Mouse (Mus musculus) cerebellum, adult 18-20 months (tissue): ENCODE measurements around the gene Rreb1.
A peak's percentile ranks its signal among the peaks of the same experiment; 100 is the strongest.

Experiments used
- DNase-seq, 2 experiments: peaks; one replicate each; pipeline ENCODE4 v3.0.0; 2021

Gene Rreb1

DNA sequence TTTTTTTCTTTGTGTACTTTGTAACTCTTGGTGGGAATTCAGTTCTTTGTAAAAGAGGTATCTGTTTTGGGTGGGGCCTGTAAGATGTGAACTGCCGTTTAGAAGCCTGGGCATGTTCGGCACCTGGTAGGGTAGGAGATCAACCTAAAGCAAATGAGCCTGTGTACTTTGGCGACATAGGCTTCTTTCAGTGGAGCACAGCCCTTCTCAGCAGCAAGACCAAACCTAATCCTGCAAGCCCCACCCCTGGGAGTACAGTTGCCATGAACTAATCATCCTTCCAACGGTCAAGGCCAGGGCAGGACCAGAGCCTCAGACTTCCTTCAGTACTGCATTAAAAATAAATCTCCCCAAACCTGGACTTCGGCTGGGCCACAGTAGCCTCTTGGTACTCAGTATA lies 101.4 kb downstream of the Rreb1 start:
- DNase-seq = no peak

DNA sequence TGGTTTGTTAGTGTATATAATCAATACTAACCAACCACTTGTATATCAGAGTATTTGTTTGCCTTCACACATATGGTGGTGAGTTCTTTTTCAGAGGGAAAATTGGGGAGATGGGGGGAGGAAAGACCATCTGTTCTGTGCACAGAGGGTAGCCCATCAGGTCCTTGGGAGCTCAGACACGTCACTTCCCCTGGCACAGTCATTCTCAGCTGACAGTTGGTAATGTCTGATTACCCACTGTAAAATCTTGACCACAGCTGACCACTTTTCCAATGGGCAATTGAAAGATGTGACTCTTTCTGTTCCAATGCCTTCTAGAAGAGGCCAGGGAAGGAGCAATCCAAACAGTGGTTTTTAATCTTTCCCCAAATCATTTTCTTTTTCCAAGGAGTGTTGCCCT lies 101.8 kb downstream of the Rreb1 start:
- DNase-seq = no peak

DNA sequence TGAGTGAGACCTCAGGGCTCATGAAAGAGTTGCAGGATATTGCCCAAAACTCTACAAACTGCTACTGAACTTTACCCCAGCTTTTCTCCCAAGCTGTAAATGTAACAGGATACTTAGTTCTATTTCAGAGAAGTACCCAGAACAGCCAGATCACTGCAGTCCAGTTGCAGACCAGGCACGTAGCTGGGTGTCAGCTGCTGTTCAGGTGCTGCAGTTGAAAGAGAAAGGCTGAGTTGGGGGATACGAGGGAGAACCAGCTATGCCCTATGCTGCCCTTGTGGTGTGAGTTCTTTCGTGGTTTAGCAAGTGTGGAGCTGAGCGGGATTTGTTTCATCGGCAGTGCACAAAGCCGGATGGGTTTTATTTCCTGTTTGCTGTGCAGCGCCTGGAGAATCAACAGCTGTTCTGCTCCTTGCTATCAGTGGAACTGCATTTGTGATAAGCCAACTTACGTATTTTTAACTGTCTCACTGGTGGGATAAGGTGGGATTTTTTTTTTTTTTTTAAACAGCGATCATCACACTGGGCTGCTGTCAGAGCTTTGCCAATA lies 102.5 kb downstream of the Rreb1 start:
- DNase-seq = no peak

DNA sequence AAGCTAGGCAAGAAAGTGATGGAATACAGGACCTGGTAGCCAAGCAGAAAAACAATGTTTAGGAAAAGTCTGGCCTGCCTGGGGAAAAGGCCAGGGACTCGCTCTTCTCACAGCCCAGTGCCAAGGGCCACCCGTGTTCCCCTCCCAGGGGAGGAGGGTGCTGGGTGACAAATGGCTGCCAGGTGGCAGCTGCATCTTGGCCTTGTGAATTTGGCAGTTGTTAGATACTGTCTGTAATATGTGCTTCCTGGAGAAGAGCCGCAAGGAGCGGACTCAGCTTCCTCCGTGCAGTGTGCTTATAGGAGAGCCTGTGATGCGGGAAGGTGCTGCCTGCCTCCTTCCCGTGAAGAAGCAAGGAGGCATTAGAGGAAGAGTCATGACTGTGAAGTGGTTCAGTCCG lies 104.3 kb downstream of the Rreb1 start:
- DNase-seq = no peak

DNA sequence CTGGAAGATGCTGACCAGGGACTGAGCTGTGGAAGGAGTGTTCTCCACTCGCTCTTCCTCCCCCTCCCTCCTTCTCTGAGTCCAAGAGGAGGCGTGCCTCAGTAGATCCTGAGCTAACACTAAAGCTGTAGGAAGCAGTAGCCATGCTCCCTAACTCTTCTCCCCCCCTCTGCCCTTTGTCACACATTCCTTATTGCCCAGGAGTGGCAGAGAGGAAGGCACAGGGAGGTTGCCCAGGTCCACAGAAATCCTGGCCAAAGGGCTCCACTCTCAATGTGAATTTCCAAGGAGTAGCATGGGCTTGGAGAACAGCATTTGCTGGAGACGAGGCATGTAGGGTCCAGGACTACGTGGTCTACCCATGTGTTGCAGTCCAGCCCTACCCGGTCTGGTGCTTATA lies 104.8 kb downstream of the Rreb1 start:
- DNase-seq = no peak

DNA sequence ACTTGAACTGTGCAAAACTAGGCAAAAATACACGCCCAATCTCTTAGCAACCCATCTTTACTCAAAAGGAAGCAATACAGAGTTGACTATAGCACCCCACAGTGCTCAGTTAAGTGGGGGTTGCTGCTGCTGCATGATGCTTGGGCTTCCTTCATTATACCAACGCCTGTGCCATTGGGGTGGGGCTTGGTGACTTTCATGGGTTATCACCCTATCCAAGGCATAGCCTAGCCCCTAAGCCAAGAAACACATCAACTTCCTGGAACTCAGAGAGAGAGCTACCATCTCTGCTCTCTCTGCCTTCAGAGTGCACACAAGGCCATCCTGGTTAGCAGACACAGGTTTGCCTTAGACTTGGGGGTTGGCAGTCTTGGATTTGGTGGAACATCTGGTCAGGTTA lies 107.2 kb downstream of the Rreb1 start:
- DNase-seq = no peak

DNA sequence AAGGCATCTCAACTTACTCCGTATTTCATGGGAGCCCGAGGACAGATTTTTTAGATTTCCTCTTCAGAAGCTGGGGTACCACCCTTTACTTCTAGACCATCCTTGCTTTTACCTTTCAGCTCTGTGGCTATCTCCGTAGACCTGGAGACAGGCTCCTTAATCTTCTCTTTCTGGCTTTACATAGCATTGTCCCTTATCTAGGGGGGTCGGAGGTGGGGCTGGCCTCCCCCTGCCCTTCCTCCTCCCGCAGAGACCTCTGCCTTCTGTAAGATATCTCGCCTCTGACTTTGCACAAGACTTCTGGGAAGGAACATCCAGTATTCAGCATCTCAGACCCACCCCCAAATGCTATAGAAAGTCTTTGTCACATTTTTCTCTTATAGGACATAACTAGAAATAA lies 107.8 kb downstream of the Rreb1 start:
- no peak for DNase-seq

DNA sequence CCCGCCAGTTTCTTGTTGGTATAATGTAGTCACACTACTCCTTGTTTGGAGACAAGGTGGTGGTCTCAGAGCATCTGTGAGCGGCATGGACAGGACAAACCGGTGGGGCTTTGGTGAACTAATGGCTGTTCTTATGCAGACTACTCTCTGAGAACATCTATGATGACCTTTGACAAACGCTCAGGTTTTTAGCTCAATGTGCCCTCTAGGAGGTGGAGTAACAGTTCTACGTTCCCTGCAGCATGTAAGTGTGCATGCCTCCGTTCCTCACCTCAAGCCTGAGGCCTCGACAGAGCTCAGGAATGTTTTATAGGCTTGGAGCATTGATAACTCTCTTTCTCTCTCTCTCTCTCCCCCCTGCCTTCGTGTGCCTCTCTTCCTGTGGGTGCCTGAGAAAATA lies 116.6 kb downstream of the Rreb1 start:
- DNase-seq = no peak

DNA sequence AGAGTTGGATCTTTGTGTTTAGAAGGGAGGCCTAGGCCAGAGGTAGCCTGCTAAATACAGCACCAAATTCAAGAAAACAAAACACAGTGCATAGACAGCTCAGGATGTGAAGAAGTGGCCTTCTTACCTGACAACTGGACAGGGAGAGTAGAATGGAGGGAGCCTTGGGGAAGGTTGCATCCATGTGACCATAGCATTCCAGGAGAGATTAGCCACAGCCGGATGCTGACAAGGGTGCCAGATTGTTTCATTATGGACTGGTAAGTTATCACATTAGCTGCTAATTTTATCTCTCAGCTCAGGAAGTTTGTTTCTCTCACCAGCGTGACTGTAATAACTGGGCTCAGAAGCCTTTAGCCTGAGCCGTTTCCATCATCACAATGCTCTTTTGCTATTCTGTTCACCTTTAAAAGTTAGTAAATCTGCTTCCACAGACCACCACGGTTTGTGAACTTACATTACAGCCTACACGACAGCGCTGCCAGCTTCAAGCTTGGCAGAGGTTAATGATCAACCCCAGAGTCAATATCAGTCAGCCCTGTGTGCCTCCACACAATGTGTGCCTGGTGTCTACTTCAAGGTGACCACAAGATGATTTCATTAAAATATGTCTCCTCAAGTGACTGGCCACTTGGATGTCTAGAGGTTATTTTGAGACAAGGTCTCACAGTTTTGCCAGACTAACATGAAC lies 117.5 kb downstream of the Rreb1 start:
- no peak for DNase-seq

DNA sequence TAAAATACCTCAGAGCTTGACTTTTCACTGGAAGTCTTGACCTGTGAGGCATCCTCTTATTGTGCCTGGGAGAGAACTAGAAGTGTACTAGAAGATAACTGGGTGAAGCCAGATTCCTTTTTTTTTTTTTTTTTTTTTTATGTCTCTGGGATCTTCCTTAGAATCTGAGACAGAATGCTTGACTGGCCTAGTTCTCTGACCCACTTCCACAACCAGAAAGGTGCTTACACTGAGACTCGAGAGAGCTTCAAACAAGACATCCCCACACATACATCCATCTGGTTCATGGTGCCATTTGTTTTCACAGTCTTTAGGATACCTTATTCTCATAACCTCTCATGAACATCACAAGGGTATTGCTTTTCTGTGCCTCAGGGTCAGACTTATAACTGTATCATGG lies 118.2 kb downstream of the Rreb1 start:
- no peak for DNase-seq

DNA sequence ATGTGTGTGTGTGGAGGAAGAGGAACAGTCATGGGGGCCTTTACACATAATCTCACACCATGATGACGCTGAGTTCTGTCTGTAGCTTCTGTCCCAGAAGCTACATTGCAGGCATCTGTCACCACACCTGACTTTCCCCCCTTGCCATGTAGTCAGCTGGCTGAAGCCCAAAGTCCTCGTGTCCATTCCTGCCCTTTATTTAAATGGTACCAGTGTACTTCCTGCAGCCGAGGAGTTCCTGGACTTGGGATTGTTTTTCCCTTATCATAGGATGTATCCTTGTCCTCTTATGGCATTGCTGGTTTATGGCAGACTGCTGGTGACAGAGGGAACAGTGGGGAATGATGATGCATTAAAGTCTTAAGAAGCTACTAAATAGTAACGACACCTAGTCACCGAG lies 120.6 kb downstream of the Rreb1 start:
- no peak for DNase-seq

DNA sequence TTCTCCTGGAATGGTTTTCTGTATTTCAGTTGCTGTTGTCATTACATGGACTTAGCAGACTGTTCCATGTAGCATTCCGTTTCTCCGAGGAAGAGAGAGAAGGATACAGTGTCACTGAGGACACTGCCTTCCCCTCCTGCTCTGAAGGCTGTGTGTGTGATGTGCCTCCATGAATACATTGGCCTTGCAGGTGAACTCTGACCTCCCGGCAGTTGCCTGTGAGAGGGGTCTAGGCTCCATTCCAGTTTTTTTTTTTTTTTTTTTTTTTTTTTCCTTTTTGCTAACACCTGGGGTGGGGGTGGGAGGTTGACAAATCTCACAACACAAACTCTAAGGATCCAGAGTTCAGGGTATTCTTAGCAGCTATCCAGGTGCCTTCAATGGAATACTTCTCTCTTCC lies 124.8 kb downstream of the Rreb1 start:
- no peak for DNase-seq

DNA sequence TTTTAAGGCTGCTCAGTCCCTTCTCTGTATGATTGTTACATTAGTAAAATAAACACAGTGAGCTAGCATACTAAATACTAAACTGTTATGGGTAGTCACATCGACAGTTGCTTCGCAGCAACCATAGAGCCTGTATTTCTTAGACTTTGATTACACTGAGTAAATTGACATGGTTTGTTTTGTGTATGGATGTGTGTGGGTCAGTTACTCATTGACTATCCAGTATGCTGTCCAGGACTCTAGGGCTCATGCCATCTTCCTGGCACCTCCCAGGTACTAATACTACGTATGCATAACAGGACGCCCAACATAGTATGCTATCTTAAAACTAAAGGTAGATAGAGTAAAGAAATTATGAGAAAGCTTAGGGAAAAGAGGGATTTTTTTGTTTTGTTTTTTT lies 125.3 kb downstream of the Rreb1 start:
- DNase-seq = no peak

DNA sequence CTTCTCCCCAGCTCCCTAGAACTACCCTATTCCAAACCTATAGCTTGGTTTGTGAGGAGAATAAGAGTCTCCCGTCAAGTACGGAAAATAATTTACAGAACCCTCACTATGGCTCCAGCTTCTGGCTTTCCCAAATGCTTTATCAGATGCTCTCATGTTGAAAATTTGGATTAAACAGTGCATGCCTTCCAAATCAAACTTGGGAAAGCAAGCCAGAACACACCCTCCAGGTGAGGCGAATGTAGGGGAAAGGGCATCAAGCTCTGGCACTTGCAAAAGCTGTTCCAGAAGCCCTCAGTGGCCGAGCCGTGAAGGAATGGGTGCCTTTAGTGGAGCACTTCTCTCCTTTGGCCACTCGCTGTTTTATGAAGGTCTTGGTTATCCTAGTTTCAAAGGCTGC lies 126.2 kb downstream of the Rreb1 start:
- DNase-seq = no peak

DNA sequence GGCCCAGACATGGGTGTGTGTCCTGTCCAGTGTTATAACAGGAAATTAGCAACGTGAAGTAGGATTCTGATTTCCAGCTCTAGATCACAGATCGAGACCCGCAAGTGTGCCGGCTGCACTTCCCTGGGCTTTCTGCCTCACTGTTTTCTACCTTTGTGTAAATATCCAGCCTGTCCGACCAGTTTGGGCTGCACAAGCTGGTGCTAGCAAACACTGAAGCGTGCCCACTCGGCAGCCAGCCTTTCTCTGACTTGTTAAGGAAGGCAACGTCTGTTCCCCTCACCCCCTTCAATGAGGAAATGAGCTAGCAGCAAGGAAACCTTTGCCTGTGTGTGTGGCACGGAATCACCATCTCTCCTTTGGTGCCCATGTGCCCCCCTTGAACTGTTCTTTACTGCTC lies 129.9 kb downstream of the Rreb1 start:
- no peak for DNase-seq

DNA sequence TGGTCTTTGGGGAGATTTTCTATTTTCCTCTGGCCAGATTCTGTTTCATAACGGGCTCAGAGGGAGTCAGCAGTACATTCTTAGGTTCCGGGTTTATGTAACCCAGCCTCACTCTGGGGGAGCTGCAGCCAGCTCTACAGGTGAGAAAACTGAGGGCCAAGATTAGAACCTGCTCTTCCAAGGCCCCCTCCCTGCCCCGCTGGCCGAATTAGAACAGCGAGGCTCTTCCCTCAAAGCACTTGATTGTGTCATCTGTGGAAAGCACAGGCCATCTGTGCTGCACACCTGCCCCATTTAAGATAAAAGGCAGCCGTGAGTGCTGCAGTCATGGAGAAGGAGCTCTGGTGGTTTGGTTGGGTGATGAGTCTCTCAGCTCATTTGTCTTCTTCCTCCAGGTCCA lies 130.3 kb downstream of the Rreb1 start:
- peak; percentile 51 to 54 for DNase-seq

DNA sequence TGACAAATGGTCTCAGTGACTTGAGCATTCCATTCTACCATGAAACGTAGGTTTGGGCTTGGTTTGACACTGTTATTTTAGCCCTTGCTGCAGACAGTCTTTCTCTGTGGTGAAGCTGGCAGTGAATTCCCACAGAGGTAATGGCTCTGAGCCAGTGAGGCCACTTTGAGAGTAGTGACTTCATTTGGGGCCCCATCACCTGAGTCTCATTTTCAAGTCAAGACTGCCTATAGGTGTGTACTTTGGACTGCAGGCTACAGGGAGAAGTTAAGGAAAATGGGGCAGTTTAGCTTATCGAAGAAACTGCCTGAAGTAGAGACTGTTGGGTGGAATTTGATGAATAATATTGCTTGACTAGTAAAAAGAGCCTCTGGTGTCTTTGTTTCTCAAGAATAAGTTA lies 131.0 kb downstream of the Rreb1 start:
- no peak for DNase-seq

DNA sequence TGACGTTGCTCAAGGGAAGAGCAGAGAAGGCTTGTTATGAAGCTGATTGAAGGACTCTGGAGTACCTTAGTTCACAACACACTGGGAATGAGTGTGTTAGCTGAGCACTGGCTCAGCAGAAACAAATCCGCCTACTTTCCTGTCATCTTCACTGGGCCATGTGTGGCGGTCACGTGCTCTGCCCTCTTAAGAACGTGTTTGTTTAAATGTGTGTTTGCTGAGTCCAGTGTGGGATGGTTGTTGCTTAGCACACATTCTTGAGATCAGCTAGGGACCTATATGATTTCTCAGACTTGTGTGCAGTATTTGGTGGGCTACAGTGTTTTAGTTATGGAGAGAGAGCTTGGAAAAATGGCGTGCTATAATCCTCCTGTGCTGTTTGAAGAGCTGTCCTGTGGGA lies 133.8 kb downstream of the Rreb1 start:
- no peak for DNase-seq

DNA sequence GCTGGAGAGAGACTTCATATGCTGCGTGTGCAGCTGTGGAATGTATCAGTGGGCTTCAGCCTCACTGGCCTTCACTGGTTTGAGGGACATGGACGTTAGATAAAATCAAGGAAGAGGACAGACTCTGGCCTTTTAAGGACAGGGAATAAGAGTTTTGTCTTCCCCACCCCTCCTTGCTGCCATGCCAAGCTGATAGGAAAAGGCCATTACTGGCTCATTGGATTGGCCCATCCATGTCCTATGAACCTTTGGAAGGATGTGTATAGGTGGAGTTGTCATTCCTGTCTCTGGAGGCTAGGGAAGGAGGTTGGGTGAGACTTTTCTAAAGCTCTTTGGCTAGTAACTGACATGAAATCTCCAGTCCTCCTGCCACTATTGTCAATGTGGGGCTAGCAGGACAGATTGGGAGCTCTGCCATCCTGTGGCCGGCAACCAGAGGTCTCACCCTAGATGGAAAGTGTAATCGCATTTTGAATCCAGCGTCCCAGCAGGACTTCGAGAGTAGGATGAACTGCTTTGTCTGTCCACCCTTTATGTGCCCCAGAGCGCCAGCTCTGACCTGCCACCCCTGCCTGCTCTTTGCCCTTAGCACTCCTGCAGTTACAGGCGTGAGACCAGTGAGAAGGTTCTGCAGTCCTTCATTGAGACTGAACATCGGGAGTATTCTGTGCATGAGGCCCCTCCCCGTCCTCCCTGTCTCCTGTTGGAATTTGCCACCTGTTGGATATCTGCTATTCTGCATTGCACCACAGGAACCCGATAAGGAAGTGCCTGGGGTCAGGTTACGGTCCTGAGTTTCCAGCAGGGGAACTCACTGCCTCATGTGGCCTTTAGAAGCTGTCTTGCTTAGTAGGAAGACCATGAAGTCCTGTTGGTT lies 134.6 kb downstream of the Rreb1 start:
- DNase-seq = no peak

DNA sequence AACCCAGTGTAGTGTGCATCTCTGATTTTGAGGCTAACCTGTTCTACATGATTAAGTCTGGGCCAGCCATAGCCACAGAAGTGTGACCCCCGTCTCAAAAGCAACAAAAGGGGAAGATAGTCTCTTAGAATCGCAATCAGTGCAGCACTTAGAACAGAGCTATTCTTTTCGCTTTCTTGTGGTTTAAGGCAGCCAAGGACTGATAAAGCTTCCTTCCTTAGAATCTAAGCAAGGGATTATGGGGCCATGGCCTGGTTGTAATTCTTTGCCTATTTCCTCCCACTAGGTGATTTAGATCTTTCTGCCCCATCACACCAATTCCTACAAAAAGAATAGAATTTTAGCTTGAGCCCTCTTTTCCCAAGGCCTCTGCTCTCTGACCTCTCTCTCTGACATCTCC lies 135.8 kb downstream of the Rreb1 start:
- DNase-seq = no peak

DNA sequence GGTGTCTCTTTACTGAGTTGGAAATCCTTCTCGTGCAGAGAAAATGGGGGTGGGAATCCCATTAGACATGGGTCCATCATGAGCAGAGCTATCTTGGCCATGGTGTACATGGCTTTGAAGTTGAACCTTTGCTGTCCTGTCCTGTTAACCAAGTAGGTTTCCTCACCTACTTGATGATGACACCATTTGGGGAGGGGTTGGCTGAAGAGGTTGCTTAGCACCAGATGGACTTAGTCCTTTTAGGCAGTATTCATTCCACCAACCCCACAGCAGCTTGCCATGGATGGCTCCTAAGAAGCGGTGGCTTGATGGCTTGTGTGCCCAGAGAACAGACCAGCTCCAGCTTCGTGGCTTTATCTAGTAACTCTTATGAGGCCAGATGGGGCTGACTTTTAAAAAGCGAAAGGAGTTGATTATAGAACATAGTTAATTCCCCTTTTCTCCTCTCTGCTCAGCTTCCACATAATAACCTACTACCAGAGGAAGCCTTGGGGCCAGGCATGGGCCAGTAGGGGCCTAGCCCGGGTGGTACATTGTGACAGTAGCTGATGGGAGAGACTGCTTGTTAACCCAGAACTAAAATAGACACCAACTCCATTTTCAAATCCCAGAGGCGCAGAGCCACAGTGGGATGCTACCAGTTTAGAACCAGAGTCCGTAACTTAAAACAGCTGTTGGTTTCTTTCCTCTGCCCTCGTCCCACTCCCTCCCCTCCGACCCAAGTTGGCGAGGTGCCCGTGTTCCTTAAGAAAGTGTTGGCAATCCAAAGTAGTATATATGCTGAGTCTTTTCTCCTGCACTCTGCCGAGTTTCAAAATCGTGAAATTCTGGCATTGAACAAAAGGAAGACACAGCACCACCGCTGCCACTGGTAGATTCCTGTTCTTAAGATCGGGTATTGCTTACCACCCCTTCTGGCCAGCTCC lies 140.4 kb downstream of the Rreb1 start:
- DNase-seq = no peak

DNA sequence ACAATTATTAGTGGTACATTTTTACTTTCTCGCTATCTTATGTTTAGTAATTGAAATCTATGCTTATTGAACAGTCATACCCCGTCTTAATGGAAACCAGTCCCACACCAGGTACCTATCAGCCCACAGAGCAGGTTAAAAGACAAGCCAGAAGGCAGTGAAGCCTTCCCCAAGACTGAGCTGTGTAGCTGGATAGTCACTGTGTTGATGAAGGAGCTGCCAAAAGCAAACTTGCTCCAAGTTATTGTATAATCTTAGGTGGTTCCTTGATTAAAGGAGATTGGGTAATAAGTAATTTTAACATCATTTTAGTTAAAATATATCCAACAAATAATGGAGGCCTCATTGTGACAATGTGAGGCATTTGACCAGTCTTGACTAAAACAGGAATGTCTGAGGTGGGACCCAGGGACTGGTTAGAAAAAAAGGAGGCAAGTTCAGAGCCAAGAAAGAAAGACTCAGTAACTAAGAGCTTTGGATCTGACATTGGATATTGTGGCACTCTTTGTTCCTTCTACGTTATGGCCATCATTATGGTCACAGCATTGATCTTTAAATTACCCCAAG lies 141.6 kb downstream of the Rreb1 start:
- no peak for DNase-seq

DNA sequence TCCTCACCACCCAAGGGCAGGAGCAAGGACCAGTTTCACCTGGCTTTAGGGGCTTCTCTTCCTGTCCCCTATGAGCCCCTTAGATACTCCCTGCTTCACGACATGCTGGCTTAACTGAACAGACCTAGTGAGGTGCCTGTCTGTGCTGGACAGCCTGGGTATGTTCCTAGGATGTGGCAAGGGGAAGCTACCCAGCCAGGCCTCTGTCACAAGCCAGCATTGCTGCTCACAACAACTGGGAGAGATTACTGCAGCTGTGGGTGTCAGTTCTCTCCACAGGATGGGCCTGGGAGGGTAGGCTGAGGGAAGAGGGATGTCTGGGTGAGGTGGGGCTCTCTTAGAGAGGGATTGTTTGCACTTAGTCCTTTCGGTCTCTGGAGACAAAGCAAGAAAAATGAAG lies 142.5 kb downstream of the Rreb1 start:
- no peak for DNase-seq
